Mouse (Mus musculus): Measurements from ENCODE around the gene Coro1b. TPM values are rescaled to one million over a fixed set of nuclear protein-coding genes. Genes with fewer than 3 reads are reported as not detected.

Coro1b gene
- total and polyA plus RNA-seq, 3 experiments, result 179 to 265 (median 194) TPM

GRCm38 (mm10) chr19:4144550-4145498, 3.6 kb upstream of the Coro1b start (continued):
- TF ChIP-seq TCF12 (IDR thresholded peaks at IDR 0.05; ENCODE audit: low read depth, low read length) (peak; percentile 73), ZNF384 (IDR thresholded peaks at IDR 0.05; ENCODE audit: low read depth, low read length) (no peak), UBTF (IDR thresholded peaks at IDR 0.05; ENCODE audit: low read depth, low read length) (no peak), JUN (IDR thresholded peaks at IDR 0.05; ENCODE audit: insufficient read depth, low read depth, low read length) (peak; percentile 69), MEF2A (IDR thresholded peaks at IDR 0.05; ENCODE audit: borderline replicate concordance, low read depth, low read length) (peak; percentile 32; the same call in 1 of the 2 replicates), MAZ (IDR thresholded peaks at IDR 0.05; ENCODE audit: low read depth, low read length) (no peak), POLR2AphosphoS2 (IDR thresholded peaks at IDR 0.05; ENCODE audit: low read depth, low read length) (no peak), RCOR1 (conservative IDR thresholded peaks at IDR 0.05; ENCODE audit: low read depth, low read length) (no peak), GABPA (IDR thresholded peaks at IDR 0.05; ENCODE audit: insufficient replicate concordance, low read depth, low read length) (no peak)

DNA sequence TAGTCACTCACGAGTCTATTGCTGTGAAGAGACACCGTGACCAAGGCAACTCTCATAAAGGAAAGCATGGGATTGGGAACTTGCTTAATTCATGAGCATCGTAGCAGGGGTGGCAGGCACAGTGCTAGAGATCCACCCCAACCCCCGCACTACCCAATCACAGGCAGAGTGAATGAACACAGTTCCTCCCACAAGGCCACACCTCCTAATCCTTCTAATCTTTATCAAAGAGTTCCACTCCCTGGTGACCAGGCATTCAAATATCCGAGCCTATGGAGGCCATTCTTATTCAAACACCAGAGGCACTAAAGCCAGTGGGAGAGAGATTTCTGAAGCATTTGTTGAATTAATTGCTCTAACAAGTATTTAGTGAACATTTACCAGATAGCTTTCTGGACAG, 2.5 kb upstream of the Coro1b start:
- no peaks in the 10 kb centered on the region for H3K27me3 ChIP-seq (replicated peaks)
- H3K79me2 ChIP-seq (replicated peaks; ENCODE audit: control insufficient read depth, extremely low read depth, insufficient read depth, poor library complexity, severe bottlenecking), result peaks cover 15% of the 10 kb centered on the region
- in situ Hi-C loops (cut with MboI; ENCODE audit: low pct_ligation_motif_present, low pct_unique_long_range_greater_than_20kb, low sequenced_read_pairs) (no loop called here), dilution Hi-C loops (cut with MboI; ENCODE audit: extremely low pct_ligation_motif_present, extremely low pct_unique_long_range_greater_than_20kb, low sequenced_read_pairs) (no loop called here)
- H3K4me1 ChIP-seq (ENCODE audit: control insufficient read depth in 1 of 2, insufficient read depth in 2 of 2), result peaks cover 50 to 75% of the 10 kb centered on the region in 2 experiments
- TF ChIP-seq JUN (IDR thresholded peaks at IDR 0.05; ENCODE audit: insufficient read depth, low read depth, low read length) (no peak), KAT2A (IDR thresholded peaks at IDR 0.05; ENCODE audit: insufficient replicate concordance, low read length) (no peak), EP300 (IDR thresholded peaks at IDR 0.05; ENCODE audit: low read length) (no peak), RAD21 (IDR thresholded peaks at IDR 0.05; ENCODE audit: low read depth, low read length) (no peak), HCFC1 (IDR thresholded peaks at IDR 0.05; ENCODE audit: low read depth, low read length) (no peak), MAX (IDR thresholded peaks at IDR 0.05; ENCODE audit: low read length) (no peak), RCOR1 (conservative IDR thresholded peaks at IDR 0.05; ENCODE audit: low read depth, low read length) (no peak), MYC (IDR thresholded peaks at IDR 0.05; ENCODE audit: low read depth, low read length) (no peak), MXI1 (IDR thresholded peaks at IDR 0.05; ENCODE audit: low read depth, low read length) (no peak), E2F4 (IDR thresholded peaks at IDR 0.05; ENCODE audit: insufficient replicate concordance, low read depth, low read length) (no peak), GABPA (IDR thresholded peaks at IDR 0.05; ENCODE audit: insufficient replicate concordance, low read depth, low read length) (no peak)
- H3K27ac ChIP-seq (ENCODE audit: insufficient read depth, low read depth), result no peak overlapping the region
- H3K4me3 ChIP-seq (replicated peaks in 1 of 3; ENCODE audit: low read depth in 2 of 3, low read length in 2 of 3, poor library complexity in 1 of 3), result no peak overlapping the region
- no peak overlapping the region for H3K4me2 ChIP-seq (ENCODE audit: insufficient read depth, low read depth, poor library complexity, severe bottlenecking)
- no peak overlapping the region for H3K9ac ChIP-seq (ENCODE audit: insufficient read depth, low read depth)
- H3K9me3 ChIP-seq (replicated peaks; ENCODE audit: low read length), result peaks cover 5% of the 10 kb centered on the region
- peaks cover 4 to 30% of the 10 kb centered on the region in 2 experiments for H3K36me3 ChIP-seq (replicated peaks in 1 of 2; ENCODE audit: control insufficient read depth in 1 of 2, insufficient read depth in 1 of 2, low read length in 1 of 2)
- DNase-seq (ENCODE audit: extremely low read depth), result no peak
